Mouse (Mus musculus): ENCODE results near the gene Clec11a. TPM values are rescaled to one million over a fixed set of nuclear protein-coding genes. Genes with fewer than 3 reads are reported as not detected.
"Not testable (repeated sequence)": the region's sequence is repeated elsewhere in the genome, so short reads cannot be mapped to it uniquely, and the experiment has no call there.

The Clec11a gene
- polyA plus RNA-seq, 1 experiment from 2014 or later = 4.8 TPM

GRCm38 (mm10) chr7:44303346-44304340, 3.1 kb downstream of the Clec11a start:
- Histone ChIP-seq H3K36me3 (no peaks in the 10 kb centered on the region), H3K4me1 (peaks cover 29% of the 10 kb centered on the region), H3K9me3 (replicated peaks) (no peaks in the 10 kb centered on the region), H3K27me3 (replicated peaks) (0 out of 2 replicates have a peak, but pooled peaks cover 3% of the 10 kb centered on the region), H3K9ac (replicated peaks) (peak overlapping the region; percentile 98), H3K4me3 (replicated peaks) (peak overlapping the region; percentile 72), H3K27ac (replicated peaks) (peak overlapping the region; percentile 93), H3K4me2 (peak overlapping the region; percentile 65)
- WGBS = 88% methylated on average over 14 of the region's 14 CpGs
- ATAC-seq (ENCODE audit: low FRiP score) = no peak

DNA sequence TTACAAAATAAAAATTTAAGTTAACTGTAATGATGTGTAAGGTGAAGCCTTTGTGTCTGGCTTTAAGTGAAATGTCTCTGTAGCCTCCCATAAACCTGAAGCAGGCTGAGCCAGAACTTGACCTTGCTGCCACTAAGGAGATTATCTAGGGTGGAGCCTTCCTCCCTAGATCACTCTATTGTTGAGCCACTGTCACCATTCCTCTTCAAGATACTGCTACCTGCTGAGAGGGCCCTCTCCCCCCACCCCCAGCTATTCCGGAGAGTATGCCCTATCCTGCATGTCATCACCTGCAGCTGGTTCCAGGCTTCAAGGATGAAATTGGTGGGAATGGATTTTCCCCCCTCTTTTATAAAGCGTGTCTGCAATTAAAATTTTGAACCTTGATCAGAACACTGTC, 9.2 kb downstream of the Clec11a start:
- WGBS = 85% methylated on average over 2 of the region's 2 CpGs
- H3K4me2 ChIP-seq; H3K9me3 ChIP-seq (replicated peaks); H3K36me3 ChIP-seq; ATAC-seq (ENCODE audit: low FRiP score); H3K4me1 ChIP-seq; H3K4me3 ChIP-seq (replicated peaks); H3K9ac ChIP-seq (replicated peaks); H3K27ac ChIP-seq (replicated peaks); H3K27me3 ChIP-seq (replicated peaks): not testable (repeated sequence)

- Histone ChIP-seq H3K4me3 (replicated peaks) (no peak overlapping the region), H3K27me3 (replicated peaks) (no peaks in the 10 kb centered on the region), H3K9ac (replicated peaks) (no peak overlapping the region), H3K4me2 (no peak overlapping the region), H3K36me3 (no peaks in the 10 kb centered on the region), H3K4me1 (no peaks in the 10 kb centered on the region), H3K9me3 (replicated peaks) (no peaks in the 10 kb centered on the region), H3K27ac (replicated peaks) (no peak overlapping the region)
- no peak for ATAC-seq (ENCODE audit: low FRiP score)
- WGBS = 53% methylated on average over 4 of the region's 4 CpGs
Observed at GRCm38 (mm10) chr7:44291418-44291817, 15.3 kb downstream of the Clec11a start.

DNA sequence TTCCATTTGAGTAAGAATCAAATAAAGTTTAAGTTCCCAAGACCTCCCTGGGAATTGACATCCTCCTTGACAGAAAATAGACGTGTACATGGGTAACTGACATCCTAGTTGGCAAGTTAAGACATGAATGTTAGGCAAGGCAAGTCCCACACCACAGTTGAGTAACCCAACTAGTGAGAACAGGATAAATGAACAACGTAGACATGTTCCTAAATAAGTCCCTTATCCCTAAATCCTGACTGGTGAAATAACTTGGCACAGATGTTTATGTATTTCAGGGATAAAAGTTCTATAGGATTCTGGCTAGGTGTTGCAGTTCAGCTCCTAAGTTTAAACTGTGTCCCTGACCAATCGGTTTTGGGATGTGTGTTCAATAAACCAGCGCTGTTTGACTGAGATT, 15.7 kb downstream of the Clec11a start:
- Histone ChIP-seq H3K27me3 (replicated peaks) (no peaks in the 10 kb centered on the region), H3K4me3 (replicated peaks) (no peak overlapping the region), H3K27ac (replicated peaks) (no peak overlapping the region), H3K4me2 (no peak overlapping the region), H3K4me1 (no peaks in the 10 kb centered on the region), H3K9ac (replicated peaks) (no peak overlapping the region), H3K9me3 (replicated peaks) (no peaks in the 10 kb centered on the region), H3K36me3 (no peaks in the 10 kb centered on the region)
- ATAC-seq (ENCODE audit: low FRiP score) = no peak
- 85% methylated on average over 4 of the region's 4 CpGs for WGBS

GRCm38 (mm10) chr7:44287760-44288159, 18.9 kb downstream of the Clec11a start:
- ATAC-seq (ENCODE audit: low FRiP score) = no peak

GRCm38 (mm10) chr7:44281586-44281985, 25.1 kb downstream of the Clec11a start:
- H3K4me3 ChIP-seq (replicated peaks) = no peak overlapping the region
- no peak overlapping the region for H3K9ac ChIP-seq (replicated peaks)
- H3K36me3 ChIP-seq = no peaks in the 10 kb centered on the region
- no peak overlapping the region for H3K27ac ChIP-seq (replicated peaks)
- H3K27me3 ChIP-seq (replicated peaks) = no peaks in the 10 kb centered on the region
- no peaks in the 10 kb centered on the region for H3K9me3 ChIP-seq (replicated peaks)
- WGBS = 66% methylated on average over 7 of the region's 7 CpGs
- ATAC-seq (ENCODE audit: low FRiP score) = peak; percentile 53
- no peaks in the 10 kb centered on the region for H3K4me1 ChIP-seq
- H3K4me2 ChIP-seq = no peak overlapping the region

More at GRCm38 (mm10) chr7:44287760-44288159, 18.9 kb downstream of the Clec11a start:
- Histone ChIP-seq H3K9ac (replicated peaks) (no peak overlapping the region), H3K27ac (replicated peaks) (no peak overlapping the region), H3K9me3 (replicated peaks) (no peaks in the 10 kb centered on the region), H3K36me3 (no peaks in the 10 kb centered on the region), H3K4me1 (no peaks in the 10 kb centered on the region), H3K27me3 (replicated peaks) (no peaks in the 10 kb centered on the region), H3K4me2 (no peak overlapping the region), H3K4me3 (replicated peaks) (no peak overlapping the region)
- 74% methylated on average over 7 of the region's 7 CpGs for WGBS

DNA sequence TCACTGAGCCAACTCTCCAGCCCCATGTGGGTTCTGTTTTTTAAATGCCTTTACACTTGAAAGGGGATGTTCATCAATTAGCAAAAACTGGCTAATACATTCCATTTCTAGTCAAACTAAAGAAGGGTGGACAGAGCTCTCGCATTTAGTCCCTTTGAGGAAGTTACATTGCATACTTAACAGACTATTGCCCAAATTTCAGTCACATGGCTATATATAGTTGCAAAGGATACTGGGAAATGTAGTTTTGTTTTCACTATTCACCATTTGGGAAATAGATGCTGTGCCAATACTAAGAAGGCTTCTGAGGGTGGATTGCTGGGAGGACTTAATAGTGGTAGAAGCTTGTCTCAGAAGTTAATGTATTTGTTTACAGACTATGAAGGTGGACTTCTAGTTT, 25.7 kb downstream of the Clec11a start:
- Histone ChIP-seq H3K9me3 (replicated peaks) (no peaks in the 10 kb centered on the region), H3K36me3 (no peaks in the 10 kb centered on the region), H3K27ac (replicated peaks) (no peak overlapping the region), H3K27me3 (replicated peaks) (no peaks in the 10 kb centered on the region), H3K4me2 (no peak overlapping the region), H3K4me1 (no peaks in the 10 kb centered on the region), H3K9ac (replicated peaks) (no peak overlapping the region), H3K4me3 (replicated peaks) (no peak overlapping the region)
- WGBS = 69% methylated on average over 1 of the region's 1 CpGs
- ATAC-seq (ENCODE audit: low FRiP score) = no peak

DNA sequence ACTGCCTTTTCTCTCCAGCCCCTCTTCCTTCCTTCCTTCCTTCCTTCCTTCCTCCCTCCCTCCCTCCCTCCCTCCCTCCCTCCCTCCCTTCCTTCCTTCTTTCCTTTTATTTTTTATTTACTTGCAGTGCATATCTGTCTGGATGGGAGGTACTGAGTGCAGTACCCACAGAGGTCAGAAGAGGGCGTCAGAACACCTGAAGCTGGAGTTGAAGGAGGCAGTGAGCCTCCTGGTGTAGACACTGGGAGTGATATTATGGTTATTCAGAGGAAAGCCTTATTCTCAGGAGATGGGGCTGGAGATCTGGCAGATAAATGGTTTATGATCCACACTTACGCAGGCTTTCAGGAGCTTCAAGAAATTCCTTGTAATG, 29.5 kb downstream of the Clec11a start:
- H3K9ac ChIP-seq (replicated peaks) = no peak overlapping the region
- H3K27me3 ChIP-seq (replicated peaks) = peaks cover 10% of the 10 kb centered on the region; the same call in 1 of the 2 replicates
- H3K4me2 ChIP-seq = no peak overlapping the region
- no peaks in the 10 kb centered on the region for H3K4me1 ChIP-seq
- 41% methylated on average over 2 of the region's 2 CpGs for WGBS
- H3K4me3 ChIP-seq (replicated peaks) = no peak overlapping the region
- no peaks in the 10 kb centered on the region for H3K36me3 ChIP-seq
- no peak overlapping the region for H3K27ac ChIP-seq (replicated peaks)
- ATAC-seq (ENCODE audit: low FRiP score) = no peak
- H3K9me3 ChIP-seq (replicated peaks) = no peaks in the 10 kb centered on the region

DNA sequence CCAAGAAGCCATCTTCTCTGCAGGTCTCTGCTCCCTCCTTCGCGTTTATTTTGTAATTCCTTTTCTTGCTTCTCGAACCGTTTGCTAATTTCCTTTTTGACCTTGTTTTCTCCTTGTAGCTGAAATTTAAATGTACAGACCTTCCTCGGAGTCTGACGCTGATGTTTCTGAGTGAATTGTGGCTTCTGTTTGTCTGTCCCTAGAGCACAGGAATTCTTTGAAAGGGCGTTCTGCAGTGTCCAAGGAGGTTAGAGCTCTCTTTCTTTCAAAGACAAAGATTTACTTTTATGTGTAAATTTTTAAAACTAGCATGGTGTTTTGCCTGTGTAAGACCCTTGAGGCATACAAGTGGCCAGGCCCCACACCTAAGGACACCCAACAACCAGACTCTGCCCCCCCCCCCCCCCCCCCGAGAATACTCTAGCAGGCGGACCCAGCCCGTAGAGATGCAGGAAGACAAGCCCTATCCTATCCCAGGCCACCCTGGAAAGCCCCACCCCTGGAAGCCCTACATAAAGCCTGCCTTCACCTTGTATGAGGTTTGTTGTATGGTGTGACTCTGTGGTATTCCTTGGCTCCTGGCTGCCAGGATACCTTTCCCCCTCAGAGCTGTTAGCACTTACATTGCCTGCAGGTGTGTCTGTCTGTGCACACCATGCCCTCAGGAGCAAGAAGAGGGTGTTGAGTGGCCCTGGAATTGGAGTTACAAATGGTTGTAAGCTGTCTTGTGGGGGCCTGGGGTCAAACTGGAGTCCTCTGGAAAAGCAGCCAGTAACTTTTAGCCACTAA, 30.0 kb downstream of the Clec11a start:
- H3K9ac ChIP-seq (replicated peaks) = no peak overlapping the region
- 71% methylated on average over 7 of the region's 10 CpGs for whole genome bisulfite sequencing
- H3K36me3 ChIP-seq = no peaks in the 10 kb centered on the region
- H3K27ac ChIP-seq (replicated peaks) = no peak overlapping the region
- no peaks in the 10 kb centered on the region for H3K4me1 ChIP-seq
- H3K4me2 ChIP-seq = no peak overlapping the region
- no peak overlapping the region for H3K4me3 ChIP-seq (replicated peaks)
- peaks cover 10% of the 10 kb centered on the region; the same call in 1 of the 2 replicates for H3K27me3 ChIP-seq (replicated peaks)
- no peaks in the 10 kb centered on the region for H3K9me3 ChIP-seq (replicated peaks)
- no peak for ATAC-seq (ENCODE audit: low FRiP score)

- H3K9me3 ChIP-seq (replicated peaks) = no peaks in the 10 kb centered on the region
- no peaks in the 10 kb centered on the region for H3K4me1 ChIP-seq
- no peak overlapping the region for H3K4me3 ChIP-seq (replicated peaks)
- no peaks in the 10 kb centered on the region for H3K36me3 ChIP-seq
- H3K27ac ChIP-seq (replicated peaks) = no peak overlapping the region
- H3K9ac ChIP-seq (replicated peaks) = no peak overlapping the region
- H3K27me3 ChIP-seq (replicated peaks) = peaks cover 13% of the 10 kb centered on the region; the same call in 1 of the 2 replicates
- no peak for ATAC-seq (ENCODE audit: low FRiP score)
- WGBS = 72% methylated on average over 3 of the region's 3 CpGs
- no peak overlapping the region for H3K4me2 ChIP-seq
Observed at GRCm38 (mm10) chr7:44275546-44275945, 31.2 kb downstream of the Clec11a start.

DNA sequence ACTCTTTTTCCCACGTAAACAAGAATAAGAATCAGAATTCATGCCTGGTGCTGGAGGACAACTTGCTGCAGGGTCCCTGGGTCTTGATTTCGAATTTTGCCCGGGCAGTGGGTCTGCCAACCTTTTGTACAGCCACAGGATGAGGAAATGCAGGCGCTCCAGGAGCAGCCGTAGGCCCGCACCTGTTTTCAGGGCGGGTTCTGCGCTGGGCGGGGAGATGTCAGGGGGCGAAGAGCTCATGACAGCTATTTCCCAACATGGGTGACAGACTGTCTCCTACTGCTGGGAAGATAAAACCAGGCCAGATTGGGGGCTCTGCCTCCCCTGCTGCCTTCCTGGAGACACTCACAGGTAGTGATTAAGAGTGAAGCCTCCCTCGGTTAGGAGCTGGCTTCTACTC, 32.6 kb downstream of the Clec11a start:
- no peaks in the 10 kb centered on the region for H3K36me3 ChIP-seq
- no peaks in the 10 kb centered on the region for H3K4me1 ChIP-seq
- H3K4me2 ChIP-seq = no peak overlapping the region
- no peak overlapping the region for H3K27ac ChIP-seq (replicated peaks)
- 39% methylated on average over 11 of the region's 11 CpGs for WGBS
- no peak for ATAC-seq (ENCODE audit: low FRiP score)
- peaks cover 15% of the 10 kb centered on the region for H3K27me3 ChIP-seq (replicated peaks)
- H3K9me3 ChIP-seq (replicated peaks) = no peaks in the 10 kb centered on the region
- H3K9ac ChIP-seq (replicated peaks) = no peak overlapping the region
- H3K4me3 ChIP-seq (replicated peaks) = no peak overlapping the region
